ENCODE assay signal across 14 mouse cellular contexts in the genomic region with DNA sequence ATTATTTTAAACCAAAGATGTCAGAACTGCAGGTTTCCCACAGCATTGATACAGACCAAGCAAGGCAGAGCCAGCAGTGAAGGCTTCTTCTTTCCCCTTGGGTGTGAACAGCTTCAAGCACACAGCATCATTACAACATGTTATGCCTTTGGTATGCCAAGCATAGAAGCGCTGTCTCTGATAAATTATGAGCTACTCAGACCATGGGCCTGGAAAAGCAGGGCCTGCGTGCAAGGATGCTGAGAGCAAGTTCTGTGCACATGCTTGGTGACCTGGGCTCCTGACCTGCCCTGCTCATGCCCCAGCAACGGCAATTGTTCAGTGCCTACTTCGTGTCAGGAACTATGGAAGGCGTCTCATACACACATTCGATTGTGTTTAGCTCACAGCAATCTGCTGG.
DNase-seq lines count a peak whose midpoint lies in the region; ATAC-seq lines count a peak whose summit lies in the region.
"Had no signal": no experiment of that assay in that cellular context is flagged by ENCODE, and none has a peak within 500 bp of the region (broad histone marks: within the 10 kb centered on the region; RNA-seq: fewer than 3 reads in every experiment).

No protein-coding gene starts in this region.

- H3K9ac ChIP-seq in neural tube, embryonic 15.5 days (replicated peaks), result no peak overlapping the region
- no peak overlapping the region for H3K9ac ChIP-seq in neural tube, embryonic 14.5 days (replicated peaks; ENCODE audit: low read depth, low read length)
- H3K9ac ChIP-seq: heart, embryonic 12.5 days had no signal

- intact Hi-C loops in left cerebral cortex, postnatal 36 days (cut with DNase I), result no loop called here

- DNase-seq in heart, adult 11 months, result peak; percentile 68
- no peak for DNase-seq in heart, postnatal 4 days
- DNase-seq in neural tube, embryonic 10.5 days (ENCODE audit: extremely low spot score, low spot score), result peak; percentile 24
- DNase-seq in limb, embryonic 10.5 days (ENCODE audit: low spot score), result no peak
- DNase-seq in left cerebral cortex, postnatal 36 days (ENCODE audit: low spot score in 2 of 2), result no peak
- no peak for DNase-seq in left cerebral cortex, adult 18-20 months (ENCODE audit: low spot score in 2 of 2)
- DNase-seq: adrenal gland, postnatal 14 days; gastrocnemius, postnatal 36 days; kidney, adult 18-20 months; layer of hippocampus, postnatal 36 days had no signal

- no peak overlapping the region for H3K4me3 ChIP-seq in neural tube, embryonic 15.5 days (replicated peaks)
- H3K4me3 ChIP-seq in limb, embryonic 10.5 days, result no peak overlapping the region
- H3K4me3 ChIP-seq in neural tube, embryonic 14.5 days (ENCODE audit: low read depth, low read length), result no peak overlapping the region
- H3K4me3 ChIP-seq: heart, embryonic 12.5 days had no signal

- ATAC-seq in neural tube, embryonic 15.5 days (ENCODE audit: low FRiP score), result no peak
- peak; percentile 38; the same call in 1 of the 2 replicates for ATAC-seq in neural tube, embryonic 14.5 days (ENCODE audit: low read depth)

- no peak overlapping the region for H3K4me2 ChIP-seq in neural tube, embryonic 15.5 days
- H3K4me2 ChIP-seq in neural tube, embryonic 14.5 days (ENCODE audit: low read depth, low read length), result no peak overlapping the region

- H3K4me1 ChIP-seq in neural tube, embryonic 15.5 days, result peaks cover 18% of the 10 kb centered on the region
- peaks cover 32% of the 10 kb centered on the region for H3K4me1 ChIP-seq in limb, embryonic 10.5 days
- no peaks in the 10 kb centered on the region; the same call in 1 of the 2 replicates for H3K4me1 ChIP-seq in neural tube, embryonic 14.5 days (ENCODE audit: control insufficient read depth, insufficient read depth, low read length)

- no peak overlapping the region for H3K27ac ChIP-seq in neural tube, embryonic 15.5 days (replicated peaks)
- peak overlapping the region; percentile 71 for H3K27ac ChIP-seq in limb, embryonic 10.5 days
- no peak overlapping the region for H3K27ac ChIP-seq in neural tube, embryonic 14.5 days (ENCODE audit: low read depth, low read length)
- H3K27ac ChIP-seq: macrophage had no signal

- 29% methylated on average over 6 of the region's 6 CpGs for WGBS in neural tube, embryonic 15.5 days
- WGBS in limb, embryonic 10.5 days, result 54% methylated on average over 6 of the region's 6 CpGs
- 28% methylated on average over 6 of the region's 6 CpGs for WGBS in neural tube, embryonic 14.5 days

- no peaks in the 10 kb centered on the region for H3K9me3 ChIP-seq in neural tube, embryonic 15.5 days (replicated peaks)
- H3K9me3 ChIP-seq in limb, embryonic 10.5 days (replicated peaks), result 0 out of 2 replicates have a peak, but pooled peaks cover 3% of the 10 kb centered on the region
- H3K9me3 ChIP-seq in neural tube, embryonic 14.5 days (ENCODE audit: control insufficient read depth, low read length), result no peaks in the 10 kb centered on the region

- no peaks in the 10 kb centered on the region for H3K27me3 ChIP-seq in neural tube, embryonic 15.5 days (replicated peaks)
- no peaks in the 10 kb centered on the region for H3K27me3 ChIP-seq in limb, embryonic 10.5 days (ENCODE audit: low read depth, poor library complexity, severe bottlenecking)
- no peaks in the 10 kb centered on the region for H3K27me3 ChIP-seq in neural tube, embryonic 14.5 days (ENCODE audit: control insufficient read depth, insufficient read depth, low read length)

- H3K36me3 ChIP-seq in neural tube, embryonic 15.5 days, result no peaks in the 10 kb centered on the region
- H3K36me3 ChIP-seq in limb, embryonic 10.5 days, result peaks cover 3% of the 10 kb centered on the region; the same call in 1 of the 2 replicates
- H3K36me3 ChIP-seq in neural tube, embryonic 14.5 days (ENCODE audit: control insufficient read depth, insufficient read depth, low read length), result no peaks in the 10 kb centered on the region
- H3K36me3 ChIP-seq: heart, embryonic 12.5 days had no signal

Comparison
In these comparisons a context has a peak if more than half of its experiments do, and no peak if none do; other contexts are left out.
1. DNase-seq: peak in heart, adult 11 months (single experiment) and neural tube, embryonic 10.5 days (single experiment); none in heart, postnatal 4 days (single experiment), limb, embryonic 10.5 days (single experiment), left cerebral cortex, postnatal 36 days (0 of 2) and left cerebral cortex, adult 18-20 months (0 of 2).